Mouse (Mus musculus): ENCODE results near the gene Rapgef6.

GRCm38 (mm10) chr11:54521927-54522528, 619 bp upstream of the Rapgef6 start:
- TF ChIP-seq EP300 (IDR thresholded peaks at IDR 0.05; ENCODE audit: insufficient read depth, low read depth, low read length) (no peak), CTCF (IDR thresholded peaks at IDR 0.05; ENCODE audit: low read depth, low read length) (no peak), POLR2A (IDR thresholded peaks at IDR 0.05; ENCODE audit: insufficient read depth, low read length) (no peak)

Measured in ES-Bruce4 (cell line).